Mouse (Mus musculus): ENCODE results near the gene Fbxo22.

- TF ChIP-seq CTCF (IDR thresholded peaks at IDR 0.05; ENCODE audit: low read depth, low read length) (no peak), POLR2A (IDR thresholded peaks at IDR 0.05; ENCODE audit: borderline replicate concordance, low read depth, low read length) (no peak)
Measured at GRCm38 (mm10) chr9:55228149-55228548, 19.4 kb downstream of the Fbxo22 start.

Measured in bone marrow macrophage, adult 2 months (primary cell).